ENCODE assay signal across 23 mouse cellular contexts in genomic region chr13:75847027-75847426, GRCm38 (mm10).
"Had no signal": no experiment of that assay in that cellular context is flagged by ENCODE, and none has a peak within 500 bp of the region (broad histone marks: within the 10 kb centered on the region; RNA-seq: fewer than 3 reads in every experiment).

No protein-coding gene starts in this region.

- H3K27me3 ChIP-seq: heart, embryonic 12.5 days; hindbrain, embryonic 12.5 days; intestine, embryonic 15.5 days; limb, embryonic 12.5 days had no signal

- H3K4me1 ChIP-seq: limb, embryonic 10.5 days; limb, embryonic 12.5 days had no signal

- H3K4me3 ChIP-seq: gastrocnemius, adult 2 months; heart, adult 2 months; heart, embryonic 10.5 days; heart, embryonic 12.5 days; hindbrain, embryonic 10.5 days; hindbrain, embryonic 12.5 days; intestine, embryonic 15.5 days; layer of hippocampus, adult 2 months; left cerebral cortex, adult 2 months; limb, embryonic 10.5 days; limb, embryonic 12.5 days had no signal

- H3K4me2 ChIP-seq: heart, embryonic 12.5 days; hindbrain, embryonic 12.5 days; hindbrain, embryonic 14.5 days; intestine, embryonic 15.5 days; limb, embryonic 12.5 days had no signal

- H3K36me3 ChIP-seq: hindbrain, embryonic 12.5 days; intestine, embryonic 15.5 days; limb, embryonic 10.5 days had no signal

- DNase-seq: gastrocnemius, adult 2 months; gastrocnemius, postnatal 10 days; gastrocnemius, postnatal 25 days; heart, adult 2 months; heart, postnatal 10 days; heart, postnatal 4 days; kidney, adult 18-20 months; kidney, adult 8-10 months; kidney, postnatal 10 days; kidney, postnatal 25 days had no signal

- H3K9me3 ChIP-seq: heart, embryonic 10.5 days; heart, embryonic 12.5 days; hindbrain, embryonic 10.5 days; hindbrain, embryonic 12.5 days; intestine, embryonic 15.5 days; limb, embryonic 10.5 days; limb, embryonic 12.5 days had no signal

- ATAC-seq: hindbrain, embryonic 16.5 days; inflammation-experienced regulatory T-cells, adult 6 months; intestine, embryonic 15.5 days; intestine, postnatal 0 days had no signal

- H3K9ac ChIP-seq: heart, embryonic 12.5 days; hindbrain, embryonic 12.5 days; hindbrain, embryonic 14.5 days; intestine, embryonic 15.5 days; limb, embryonic 12.5 days had no signal

- H3K27ac ChIP-seq: gastrocnemius, adult 2 months; heart, adult 2 months; heart, embryonic 10.5 days; hindbrain, embryonic 10.5 days; hindbrain, embryonic 12.5 days; hindbrain, embryonic 14.5 days; intestine, embryonic 15.5 days; layer of hippocampus, adult 2 months; left cerebral cortex, adult 2 months; limb, embryonic 10.5 days; limb, embryonic 12.5 days had no signal
